Mouse (Mus musculus) embryonic facial prominence, embryonic 12.5 days (tissue): ENCODE measurements around the gene Plekhm3. TPM values are rescaled to one million over a fixed set of nuclear protein-coding genes. Genes with fewer than 3 reads are reported as not detected.

Experiments
- ATAC-seq: fragments of 200-750 bp; cut with Nextera tagmentation; 2 replicates; pipeline ENCODE4 v1.8.0; 2017; ENCODE audit not compliant: insufficient number of reproducible peaks, insufficient read depth, low FRiP score, low TSS enrichment
- H3K27ac ChIP-seq: fragments of 300-500 bp; sonication (generic); 2 replicates; pipeline ENCODE4 v1.5.1; 2016; ENCODE audit warnings: mild to moderate bottlenecking
- H3K27me3 ChIP-seq: fragments of 300-500 bp; sonication (generic); 2 replicates; pipeline ENCODE4 v1.6.1; 2016; ENCODE audit warnings: mild to moderate bottlenecking, moderate library complexity
- H3K36me3 ChIP-seq: fragments of 300-500 bp; sonication (generic); 2 replicates; pipeline ENCODE4 v1.6.1; 2016; ENCODE audit warnings: mild to moderate bottlenecking
- H3K4me1 ChIP-seq: fragments of 300-500 bp; sonication (generic); 2 replicates; pipeline ENCODE4 v1.6.1; 2016
- H3K4me2 ChIP-seq: fragments of 300-500 bp; sonication (generic); replicated peaks from 2 replicates; pipeline ENCODE4 v1.6.1; 2016; ENCODE audit warnings: mild to moderate bottlenecking, moderate library complexity
- H3K4me3 ChIP-seq: fragments of 300-500 bp; sonication (generic); 2 replicates; pipeline ENCODE4 v1.5.1; 2016; ENCODE audit warnings: mild to moderate bottlenecking
- H3K9ac ChIP-seq: fragments of 300-500 bp; sonication (generic); 2 replicates; pipeline ENCODE4 v1.6.1; 2016; ENCODE audit warnings: mild to moderate bottlenecking, moderate library complexity
- H3K9me3 ChIP-seq: fragments of 300-500 bp; sonication (generic); 2 replicates; pipeline ENCODE4 v1.6.1; 2016; ENCODE audit warnings: mild to moderate bottlenecking, moderate library complexity
- WGBS: fragments of 180-500 bp; shearing (Covaris S2); methylation state at CpG from one replicate; pipeline ENCODE4 v1.1.7; 2016; 5-methylcytosine and 5-hydroxymethylcytosine counted together
- polyA plus RNA-seq: library from polyadenylated mRNA; unstranded; fragments of >200 nt; fragmentation: Nextera tagmentation; extraction: Ambion mirVana; gene quantifications from 2 replicates; pipeline ENCODE4 v1.2.1, GENCODE M21; 2016

Plekhm3 gene
- polyA plus RNA-seq, 1 experiment from 2014 or later: 10.2 TPM

DNA sequence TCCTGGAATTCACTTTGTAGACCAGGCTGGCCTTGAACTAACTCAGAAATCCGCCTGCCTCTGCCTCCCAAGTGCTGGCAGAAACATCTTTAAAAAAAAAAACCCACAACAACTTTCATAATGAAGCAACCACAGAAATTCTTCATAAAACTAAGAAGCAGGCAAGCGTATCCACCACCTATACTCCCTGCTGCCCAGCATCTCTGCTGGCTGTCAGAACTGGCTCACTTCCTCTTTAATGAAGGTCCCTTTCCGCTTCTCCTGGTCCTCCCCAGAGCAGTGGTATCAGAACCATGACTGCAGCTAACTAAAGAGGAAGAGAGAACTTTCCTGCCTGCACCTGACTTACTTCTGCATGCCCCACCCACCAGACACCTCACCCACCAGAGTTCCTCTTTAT, 31.0 kb downstream of the Plekhm3 start:
- no peak overlapping the region for H3K27ac ChIP-seq
- H3K4me2 ChIP-seq: no peak overlapping the region
- no peak for ATAC-seq
- H3K4me1 ChIP-seq: no peaks in the 10 kb centered on the region
- H3K9ac ChIP-seq: no peak overlapping the region
- H3K9me3 ChIP-seq: no peaks in the 10 kb centered on the region
- H3K27me3 ChIP-seq: no peaks in the 10 kb centered on the region
- H3K4me3 ChIP-seq: no peak overlapping the region
- 0 out of 2 replicates have a peak, but pooled peaks cover 5% of the 10 kb centered on the region for H3K36me3 ChIP-seq
- 88% methylated on average over 3 of the region's 3 CpGs for WGBS

DNA sequence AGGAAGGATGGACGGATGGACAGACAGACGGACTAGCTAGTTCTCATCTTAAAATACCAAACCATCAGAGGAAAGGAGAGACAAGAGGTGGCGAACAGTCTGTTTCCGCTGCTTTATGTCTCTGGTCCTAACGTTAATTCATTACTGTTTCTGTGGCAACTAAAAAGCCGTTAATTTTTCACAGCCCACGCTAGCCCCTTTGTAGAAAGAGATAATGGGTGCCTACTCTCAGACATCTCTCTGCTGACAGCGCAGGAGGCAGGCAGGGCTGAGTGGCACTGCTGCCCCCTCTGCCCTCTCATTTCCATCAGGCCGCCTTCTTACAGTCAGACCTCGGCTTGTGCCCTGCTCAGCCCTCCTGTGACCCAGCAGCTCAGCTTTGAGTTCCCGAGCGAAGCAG, 32.3 kb downstream of the Plekhm3 start:
- Histone ChIP-seq H3K27ac (no peak overlapping the region), H3K4me3 (no peak overlapping the region), H3K9me3 (no peaks in the 10 kb centered on the region), H3K9ac (no peak overlapping the region), H3K4me2 (no peak overlapping the region), H3K36me3 (0 out of 2 replicates have a peak, but pooled peaks cover 5% of the 10 kb centered on the region), H3K27me3 (no peaks in the 10 kb centered on the region), H3K4me1 (no peaks in the 10 kb centered on the region)
- WGBS: 79% methylated on average over 12 of the region's 12 CpGs
- no peak for ATAC-seq

DNA sequence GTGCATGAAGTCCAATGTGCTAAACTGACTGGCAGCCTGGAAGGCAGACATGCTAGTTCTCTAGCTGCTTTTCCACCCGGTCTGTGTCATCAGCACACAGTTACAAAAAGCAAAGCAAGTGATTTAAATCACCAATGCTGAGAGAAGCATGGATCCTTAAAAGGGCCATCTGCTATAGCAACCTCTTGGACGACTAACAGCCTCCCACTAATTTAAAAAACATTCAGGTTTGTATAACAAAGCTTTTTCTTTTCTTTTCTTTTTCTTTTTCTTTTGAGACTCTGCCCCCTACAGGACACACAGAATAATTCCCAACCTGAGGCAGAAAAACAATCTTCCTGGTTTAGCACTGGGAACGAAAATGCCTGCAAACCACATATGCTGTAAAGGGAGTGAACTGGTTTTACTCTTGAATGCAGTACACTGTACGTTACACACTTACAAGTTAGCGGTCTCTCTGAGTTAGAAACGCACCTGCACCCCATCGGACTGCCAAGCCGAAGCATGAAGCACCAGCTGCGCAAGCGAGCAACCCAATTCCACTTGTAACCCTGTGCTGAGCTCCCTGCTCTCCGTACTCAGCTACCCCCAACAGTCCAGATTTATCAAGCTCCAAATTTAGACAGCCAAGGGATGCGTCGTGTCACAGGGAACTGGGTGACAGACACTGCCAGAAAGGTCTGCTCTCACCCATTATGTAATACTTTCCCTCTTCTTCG, 37.7 kb downstream of the Plekhm3 start:
- WGBS: 55% methylated on average over 14 of the region's 14 CpGs
- Histone ChIP-seq H3K4me1 (peaks cover 19% of the 10 kb centered on the region), H3K4me3 (no peak overlapping the region), H3K9me3 (no peaks in the 10 kb centered on the region), H3K36me3 (0 out of 2 replicates have a peak, but pooled peaks cover 5% of the 10 kb centered on the region), H3K27ac (no peak overlapping the region), H3K9ac (no peak overlapping the region), H3K27me3 (no peaks in the 10 kb centered on the region), H3K4me2 (no peak overlapping the region)
- ATAC-seq: no peak; the same call in 1 of the 2 replicates

DNA sequence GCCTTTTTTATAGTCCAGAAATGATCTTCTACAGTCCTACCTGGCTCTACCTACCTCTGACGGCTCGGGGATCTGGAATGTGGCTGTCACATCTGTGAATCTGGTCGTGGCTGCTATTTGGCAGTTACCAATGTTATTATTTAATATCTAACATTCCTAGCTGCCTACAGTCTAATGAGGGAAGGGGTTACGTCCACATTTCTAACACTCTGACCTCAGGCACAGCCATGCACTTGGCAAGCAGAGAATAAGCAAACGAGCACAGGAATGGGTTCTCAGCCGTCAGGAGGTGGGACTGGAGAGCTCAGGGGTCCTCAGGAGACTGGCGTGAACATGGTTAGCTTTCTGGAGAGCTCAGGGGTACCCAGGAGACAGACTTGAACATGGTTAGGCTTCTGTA, 38.7 kb downstream of the Plekhm3 start:
- ATAC-seq: no peak
- H3K4me3 ChIP-seq: no peak overlapping the region
- 58% methylated on average over 7 of the region's 7 CpGs for WGBS
- no peak overlapping the region for H3K4me2 ChIP-seq
- H3K27me3 ChIP-seq: no peaks in the 10 kb centered on the region
- H3K27ac ChIP-seq: no peak overlapping the region
- no peaks in the 10 kb centered on the region for H3K9me3 ChIP-seq
- H3K4me1 ChIP-seq: peaks cover 19% of the 10 kb centered on the region
- H3K9ac ChIP-seq: no peak overlapping the region
- 0 out of 2 replicates have a peak, but pooled peaks cover 5% of the 10 kb centered on the region for H3K36me3 ChIP-seq

DNA sequence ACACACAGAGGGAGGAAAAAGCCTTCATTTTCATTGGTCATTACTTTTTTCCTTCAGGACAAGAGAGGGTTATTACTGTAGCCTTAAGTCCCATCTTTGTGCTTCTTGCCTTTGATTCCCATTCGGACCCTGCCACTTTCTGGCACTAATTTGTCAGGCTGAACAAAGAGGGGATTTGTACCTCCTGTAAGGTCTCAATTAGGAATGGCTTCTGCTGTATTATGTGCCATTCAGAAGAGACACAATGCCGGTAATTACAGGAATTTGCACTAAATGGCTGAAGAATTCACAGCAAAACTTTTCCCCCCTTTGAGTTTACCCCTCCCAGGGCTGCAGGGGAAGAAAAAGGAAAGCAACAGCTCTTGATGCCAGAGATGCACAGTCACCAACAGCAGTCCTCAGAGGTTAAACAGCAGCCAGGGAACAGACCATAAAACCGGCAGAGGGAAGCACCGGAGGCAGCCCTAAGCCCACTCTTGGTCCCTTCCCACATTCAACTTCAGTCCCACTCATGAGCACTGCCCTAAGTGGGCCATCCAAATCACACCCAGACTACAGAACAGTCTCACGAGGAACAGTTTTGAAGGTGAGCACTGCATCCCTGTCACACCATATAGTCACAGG, 39.6 kb downstream of the Plekhm3 start:
- Histone ChIP-seq H3K27me3 (no peaks in the 10 kb centered on the region), H3K4me3 (no peak overlapping the region)
- 11% methylated on average over 5 of the region's 5 CpGs for WGBS

DNA sequence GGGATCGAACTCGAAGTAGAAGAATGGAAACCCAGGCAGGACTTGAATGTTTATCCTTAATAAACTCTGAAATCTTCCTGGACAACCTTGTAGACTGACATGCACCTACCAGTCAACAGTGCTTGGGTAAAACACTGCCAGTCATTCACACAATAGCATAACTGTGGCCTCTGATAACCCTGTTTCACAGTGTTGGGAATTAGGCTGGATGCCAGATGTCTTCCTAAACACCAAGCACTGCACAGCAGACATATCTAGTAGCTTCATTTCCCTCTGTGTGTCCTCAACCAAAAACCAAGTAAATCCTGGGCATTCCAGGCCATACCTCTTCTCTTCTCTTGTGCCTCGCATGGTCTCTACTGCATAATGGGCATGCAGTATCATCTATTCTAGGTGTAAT, 42.3 kb downstream of the Plekhm3 start:
- Histone ChIP-seq H3K4me2 (no peak overlapping the region), H3K4me3 (no peak overlapping the region), H3K27me3 (no peaks in the 10 kb centered on the region), H3K36me3 (no peaks in the 10 kb centered on the region), H3K9ac (no peak overlapping the region), H3K27ac (no peak overlapping the region), H3K9me3 (no peaks in the 10 kb centered on the region), H3K4me1 (peaks cover 19% of the 10 kb centered on the region)
- 86% methylated on average over 3 of the region's 3 CpGs for WGBS
- no peak for ATAC-seq

More for the DNA sequence above, 39.6 kb downstream of the Plekhm3 start:
- Histone ChIP-seq H3K9me3 (no peaks in the 10 kb centered on the region), H3K27ac (no peak overlapping the region), H3K9ac (no peak overlapping the region), H3K4me1 (peaks cover 19% of the 10 kb centered on the region), H3K4me2 (no peak overlapping the region), H3K36me3 (0 out of 2 replicates have a peak, but pooled peaks cover 4% of the 10 kb centered on the region)
- peak; percentile 14; the same call in 1 of the 2 replicates for ATAC-seq

DNA sequence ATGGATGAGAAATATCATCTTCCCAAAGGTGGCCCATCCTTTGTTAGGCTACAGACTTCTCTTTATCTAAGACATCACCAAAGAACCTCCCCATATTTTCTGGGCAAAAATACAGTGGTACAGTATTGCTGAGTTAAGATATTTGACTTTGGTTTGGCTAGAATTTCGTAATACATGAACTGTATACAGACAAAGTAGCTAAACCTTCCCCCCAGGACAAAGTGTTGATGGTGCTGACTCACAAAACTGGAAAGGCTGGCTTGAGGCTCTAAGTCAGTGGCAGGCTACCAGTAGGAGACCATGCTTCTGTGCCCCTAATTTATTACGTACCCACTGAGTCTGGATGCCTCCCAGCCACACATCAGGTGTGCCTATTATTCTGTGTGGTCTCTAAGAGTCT, 48.9 kb downstream of the Plekhm3 start:
- H3K27ac ChIP-seq: no peak overlapping the region
- no peaks in the 10 kb centered on the region for H3K36me3 ChIP-seq
- no peaks in the 10 kb centered on the region for H3K4me1 ChIP-seq
- 84% methylated on average over 2 of the region's 2 CpGs for WGBS
- H3K9ac ChIP-seq: no peak overlapping the region
- no peaks in the 10 kb centered on the region for H3K27me3 ChIP-seq
- H3K4me2 ChIP-seq: no peak overlapping the region
- ATAC-seq: no peak
- H3K9me3 ChIP-seq: no peaks in the 10 kb centered on the region
- no peak overlapping the region for H3K4me3 ChIP-seq

DNA sequence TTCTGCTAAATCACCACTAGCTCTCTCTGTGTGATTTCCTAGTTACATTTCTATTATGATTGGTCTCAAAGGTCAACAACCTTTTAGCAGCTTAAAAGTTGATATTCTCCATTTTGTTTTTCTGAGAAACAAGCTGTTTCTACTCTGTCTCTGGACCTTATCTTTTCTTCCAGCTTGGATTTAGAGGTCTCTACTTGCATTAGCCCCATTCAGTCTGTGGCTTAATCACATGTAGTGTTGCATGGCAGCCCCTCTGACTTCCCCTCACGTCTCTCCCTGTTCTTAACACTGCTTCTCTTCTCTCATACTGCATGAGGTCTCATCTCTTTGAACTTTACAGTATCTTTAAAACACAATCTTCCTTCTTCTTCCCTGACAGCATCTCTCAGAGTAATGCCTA, 50.4 kb downstream of the Plekhm3 start:
- no peaks in the 10 kb centered on the region for H3K36me3 ChIP-seq
- WGBS: 72% methylated on average over 1 of the region's 1 CpGs
- H3K4me1 ChIP-seq: no peaks in the 10 kb centered on the region
- no peaks in the 10 kb centered on the region for H3K27me3 ChIP-seq
- H3K9ac ChIP-seq: no peak overlapping the region
- H3K4me3 ChIP-seq: no peak overlapping the region
- ATAC-seq: no peak
- no peak overlapping the region for H3K4me2 ChIP-seq
- H3K9me3 ChIP-seq: no peaks in the 10 kb centered on the region
- no peak overlapping the region for H3K27ac ChIP-seq

DNA sequence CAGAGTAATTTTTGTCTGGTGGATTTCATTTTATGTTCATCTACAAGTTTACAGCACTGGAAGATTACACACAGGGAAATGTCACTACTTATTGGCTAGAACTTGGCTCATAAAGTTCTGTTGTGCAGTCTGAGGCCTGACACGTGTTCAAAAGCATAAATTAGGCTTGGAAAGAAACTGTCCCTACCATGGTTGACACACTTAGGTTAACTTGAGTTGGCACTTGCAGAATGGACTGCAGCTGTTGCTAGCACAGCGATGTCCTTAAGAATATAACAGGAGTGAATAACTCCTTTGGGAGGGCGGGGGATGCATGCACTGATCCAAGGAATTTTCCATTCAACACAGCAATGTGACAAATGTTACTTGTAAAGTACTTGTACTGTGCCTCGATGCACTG, 53.2 kb downstream of the Plekhm3 start:
- no peak overlapping the region for H3K9ac ChIP-seq
- H3K4me1 ChIP-seq: no peaks in the 10 kb centered on the region
- no peaks in the 10 kb centered on the region for H3K9me3 ChIP-seq
- no peak overlapping the region for H3K4me2 ChIP-seq
- no peak overlapping the region for H3K4me3 ChIP-seq
- WGBS: 80% methylated on average over 4 of the region's 4 CpGs
- no peaks in the 10 kb centered on the region for H3K27me3 ChIP-seq
- H3K27ac ChIP-seq: no peak overlapping the region
- no peaks in the 10 kb centered on the region for H3K36me3 ChIP-seq
- ATAC-seq: no peak

DNA sequence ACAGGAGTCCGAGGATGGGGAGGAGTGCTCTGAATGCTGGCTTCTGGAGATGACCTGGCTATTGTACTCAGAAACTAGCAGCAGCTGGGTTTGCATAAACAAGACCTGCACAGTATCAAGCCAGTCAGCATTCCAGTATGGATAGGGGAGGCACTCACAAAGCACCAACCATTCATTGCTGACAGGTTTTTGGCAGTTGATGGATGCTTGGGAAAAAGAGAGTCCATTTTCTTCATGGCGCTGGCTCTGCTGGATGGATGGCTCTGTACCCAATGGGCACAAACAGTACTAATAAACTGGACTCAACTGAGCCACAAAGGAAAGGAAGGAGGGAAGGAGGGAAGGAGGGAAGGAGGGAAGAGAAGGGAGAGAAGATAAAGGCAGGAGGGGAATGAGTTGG, 53.8 kb downstream of the Plekhm3 start:
- no peak overlapping the region for H3K4me2 ChIP-seq
- ATAC-seq: no peak
- no peaks in the 10 kb centered on the region for H3K4me1 ChIP-seq
- H3K27me3 ChIP-seq: no peaks in the 10 kb centered on the region
- H3K4me3 ChIP-seq: no peak overlapping the region
- WGBS: 79% methylated on average over 2 of the region's 2 CpGs
- no peaks in the 10 kb centered on the region for H3K9me3 ChIP-seq
- H3K27ac ChIP-seq: no peak overlapping the region
- no peaks in the 10 kb centered on the region for H3K36me3 ChIP-seq
- no peak overlapping the region for H3K9ac ChIP-seq

DNA sequence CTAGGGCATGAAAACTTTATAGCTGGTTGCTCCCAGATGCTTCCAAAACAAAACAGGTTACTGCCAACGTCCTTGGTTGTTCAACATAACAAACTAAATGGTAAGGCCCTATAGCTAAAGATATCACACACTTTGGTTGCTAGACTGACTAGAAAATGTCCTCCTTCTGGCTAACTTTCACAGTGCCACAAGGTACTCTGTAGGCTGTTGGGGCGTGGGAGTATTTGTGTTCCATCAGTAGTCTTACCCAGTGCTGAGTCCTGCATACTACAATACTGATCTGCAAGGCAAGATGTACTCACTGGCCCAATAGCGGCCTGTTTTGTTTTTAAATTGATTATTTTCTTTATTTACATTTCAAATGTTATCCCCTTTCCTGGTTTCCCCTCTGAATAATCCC, 56.9 kb downstream of the Plekhm3 start:
- no peak overlapping the region for H3K9ac ChIP-seq
- H3K27me3 ChIP-seq: no peaks in the 10 kb centered on the region
- no peaks in the 10 kb centered on the region for H3K4me1 ChIP-seq
- 80% methylated on average over 3 of the region's 3 CpGs for WGBS
- H3K9me3 ChIP-seq: no peaks in the 10 kb centered on the region
- ATAC-seq: no peak
- H3K4me2 ChIP-seq: no peak overlapping the region
- no peaks in the 10 kb centered on the region for H3K36me3 ChIP-seq
- no peak overlapping the region for H3K4me3 ChIP-seq
- H3K27ac ChIP-seq: no peak overlapping the region

DNA sequence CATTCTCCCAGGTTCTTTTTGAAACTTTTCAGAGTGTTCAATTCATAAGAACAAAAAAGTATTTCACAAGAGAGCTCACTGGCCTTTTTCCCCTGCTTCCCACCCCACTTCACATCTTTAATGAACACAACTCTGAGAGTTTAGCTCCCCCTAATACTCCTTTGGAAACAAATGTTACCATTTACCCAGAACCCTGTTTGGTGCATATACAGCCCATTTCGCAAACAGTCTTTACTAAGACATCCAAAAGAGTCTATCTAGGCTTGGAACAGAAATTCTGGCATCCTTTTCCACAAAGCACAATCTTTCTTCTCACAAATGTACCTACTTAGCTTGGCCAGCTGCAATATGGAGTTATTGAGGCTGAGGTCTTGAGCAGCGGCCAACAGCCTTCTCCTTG, 59.1 kb downstream of the Plekhm3 start:
- no peak for ATAC-seq
- H3K27me3 ChIP-seq: no peaks in the 10 kb centered on the region
- H3K27ac ChIP-seq: no peak overlapping the region
- 89% methylated on average over 2 of the region's 2 CpGs for WGBS
- no peak overlapping the region for H3K4me3 ChIP-seq
- no peaks in the 10 kb centered on the region for H3K4me1 ChIP-seq
- no peaks in the 10 kb centered on the region for H3K9me3 ChIP-seq
- H3K4me2 ChIP-seq: no peak overlapping the region
- H3K36me3 ChIP-seq: no peaks in the 10 kb centered on the region
- H3K9ac ChIP-seq: no peak overlapping the region
